27 mouse cellular contexts compared by ENCODE assay signal in genomic region chr2:25477541-25477940, GRCm38 (mm10). TPM values are rescaled to one million over a fixed set of nuclear protein-coding genes. Genes with fewer than 3 reads are reported as not detected.
DNase-seq lines count a peak whose midpoint lies in the region; ATAC-seq and TF ChIP-seq lines count a peak whose summit lies in the region.
"Had no signal": no experiment of that assay in that cellular context is flagged by ENCODE, and none has a peak within 500 bp of the region (broad histone marks: within the 10 kb centered on the region; RNA-seq: fewer than 3 reads in every experiment).

No protein-coding gene starts in this region.

- H3K27me3 ChIP-seq in cerebellum, adult 2 months (ENCODE audit: control insufficient read depth, insufficient read depth, low read length): no peaks in the 10 kb centered on the region
- H3K27me3 ChIP-seq in testis, adult 2 months (ENCODE audit: control insufficient read depth, insufficient read depth, low read length): no peaks in the 10 kb centered on the region
- H3K27me3 ChIP-seq: embryonic facial prominence, embryonic 13.5 days; embryonic facial prominence, embryonic 15.5 days had no signal

- TF ChIP-seq CTCF in cerebellum, adult 2 months (IDR thresholded peaks at IDR 0.05; ENCODE audit: borderline replicate concordance, insufficient read depth, low read depth, low read length): no peak
- no peak for TF ChIP-seq CTCF in gastrocnemius, adult 2 months (IDR thresholded peaks at IDR 0.05)
- TF ChIP-seq CTCF in left cerebral cortex, adult 2 months (IDR thresholded peaks at IDR 0.05): no peak
- no peak for TF ChIP-seq CTCF in testis, adult 2 months (IDR thresholded peaks at IDR 0.05; ENCODE audit: control insufficient read depth, insufficient read depth, insufficient replicate concordance, low read depth, low read length)

- H3K4me1 ChIP-seq in cerebellum, adult 2 months (ENCODE audit: control insufficient read depth, insufficient read depth, low read length): peaks cover 60% of the 10 kb centered on the region
- H3K4me1 ChIP-seq in testis, adult 2 months (ENCODE audit: control insufficient read depth, insufficient read depth, low read length): peaks cover 3% of the 10 kb centered on the region
- H3K4me1 ChIP-seq: embryonic facial prominence, embryonic 13.5 days; embryonic facial prominence, embryonic 15.5 days; forebrain, embryonic 10.5 days; forebrain, embryonic 12.5 days had no signal

- TF ChIP-seq POLR2A in cerebellum, adult 2 months (IDR thresholded peaks at IDR 0.05; ENCODE audit: borderline replicate concordance, insufficient read depth, low read length): no peak
- no peak for TF ChIP-seq POLR2A in testis, adult 2 months (IDR thresholded peaks at IDR 0.05; ENCODE audit: control insufficient read depth, low read depth, low read length)

- intact Hi-C loops in gastrocnemius, adult 2 months (cut with DNase I): no loop called here
- intact Hi-C loops in gastrocnemius, postnatal 36 days (cut with DNase I): no loop called here
- intact Hi-C loops in left cerebral cortex, adult 2 months (cut with DNase I): no loop called here

- H3K4me3 ChIP-seq in cerebellum, adult 2 months (replicated peaks; ENCODE audit: insufficient read depth, low read depth, low read length): no peak overlapping the region
- no peak overlapping the region for H3K4me3 ChIP-seq in gastrocnemius, adult 2 months
- no peak overlapping the region for H3K4me3 ChIP-seq in left cerebral cortex, adult 2 months
- no peak overlapping the region for H3K4me3 ChIP-seq in testis, adult 2 months (ENCODE audit: control insufficient read depth, low read depth, low read length)
- H3K4me3 ChIP-seq: embryonic facial prominence, embryonic 13.5 days; embryonic facial prominence, embryonic 15.5 days; erythroblast, embryonic 14.5 days; forebrain, embryonic 10.5 days; forebrain, embryonic 12.5 days had no signal

- no peaks in the 10 kb centered on the region for H3K36me3 ChIP-seq in testis, adult 2 months (ENCODE audit: control insufficient read depth, insufficient read depth, low read length)
- H3K36me3 ChIP-seq: embryonic facial prominence, embryonic 13.5 days; embryonic facial prominence, embryonic 15.5 days; forebrain, embryonic 10.5 days; forebrain, embryonic 12.5 days had no signal

- ATAC-seq in cerebellum, adult (ENCODE audit: insufficient number of reproducible peaks, low FRiP score, low TSS enrichment): no peak
- ATAC-seq: forebrain, embryonic 14.5 days; forebrain, embryonic 16.5 days had no signal

- 68% methylated on average over 8 of the region's 8 CpGs for WGBS in cerebellum, adult 2 months

- no peak for DNase-seq in cerebellum, adult 2 months
- DNase-seq in gastrocnemius, adult 2 months: no peak
- no peak for DNase-seq in gastrocnemius, postnatal 36 days
- DNase-seq in left cerebral cortex, adult 2 months (ENCODE audit: extremely low spot score in 1 of 2, low spot score in 2 of 2): no peak
- no peak for DNase-seq in left cerebral cortex, adult 11 months (ENCODE audit: low spot score)
- no peak for DNase-seq in testis, postnatal 10 days (ENCODE audit: low spot score)
- DNase-seq: adrenal gland, adult 2 months; adrenal gland, postnatal 10 days; embryo, embryonic 11 days had no signal

- peak overlapping the region; percentile 98 for H3K27ac ChIP-seq in cerebellum, adult 2 months (ENCODE audit: insufficient read depth, low read length)
- peak overlapping the region; percentile 50; the same call in 1 of the 2 replicates for H3K27ac ChIP-seq in gastrocnemius, adult 2 months
- H3K27ac ChIP-seq in left cerebral cortex, adult 2 months: peak overlapping the region; percentile 38
- peak overlapping the region; percentile 75 for H3K27ac ChIP-seq in testis, adult 2 months (ENCODE audit: control insufficient read depth, insufficient read depth, low read depth, low read length)
- H3K27ac ChIP-seq: embryonic facial prominence, embryonic 13.5 days; embryonic facial prominence, embryonic 15.5 days; forebrain, embryonic 10.5 days; forebrain, embryonic 12.5 days had no signal

RNA-seq across cellular contexts. Expression of gene Ptgds, which starts 7.7 kb away (rescaled TPM):
- 2,130 and 2,485 TPM in 2 replicates for polyA plus RNA-seq in cerebellum, adult 2 months (2012; rRNA removed)
- total RNA-seq in gastrocnemius, adult 2 months (2021): not detected
- under 1 TPM in 1 of 2 experiments, not detected in 1; 0.39 TPM for total RNA-seq in gastrocnemius, postnatal 36 days (2021)
- total RNA-seq in left cerebral cortex, adult 2 months (2021): 1,000 to 10,000 TPM; 1,632 to 2,529 TPM
- 311 and 369 TPM in 2 replicates for polyA plus RNA-seq in testis, adult 2 months (2012; rRNA removed)
- total RNA-seq: common myeloid progenitor, adult 5-6 weeks; MEL had no signal
- polyA plus RNA-seq: C2C12; erythroblast, embryonic 14.5 days had no signal

RNA-seq across cellular contexts. Expression of gene Lcn12, which starts 16.2 kb away (rescaled TPM):
- polyA plus RNA-seq in cerebellum, adult 2 months (2012; rRNA removed): not detected in 2 replicates
- not detected for total RNA-seq in gastrocnemius, adult 2 months (2021)
- not detected for total RNA-seq in gastrocnemius, postnatal 36 days (2021)
- total RNA-seq in left cerebral cortex, adult 2 months (2021): not detected
- 5.7 TPM in 1 of 2 replicates, not detected in the other for polyA plus RNA-seq in testis, adult 2 months (2012; rRNA removed)
- total RNA-seq: adrenal gland, adult 2 months; adrenal gland, postnatal 10 days; adrenal gland, postnatal 25 days; adrenal gland, postnatal 4 days; common myeloid progenitor, adult 5-6 weeks; ES-E14; MEL had no signal
- polyA plus RNA-seq: adrenal gland, adult 2 months; brain, embryonic 14.5 days; C2C12; embryonic facial prominence, embryonic 11.5 days; embryonic facial prominence, embryonic 13.5 days; embryonic facial prominence, embryonic 15.5 days; erythroblast, embryonic 14.5 days; forebrain, embryonic 10.5 days; forebrain, embryonic 12.5 days; forebrain, embryonic 14.5 days; forebrain, embryonic 16.5 days; frontal cortex, adult 2 months had no signal

RNA-seq across cellular contexts. Expression of gene Paxx, which starts 16.6 kb away (rescaled TPM):
- 196 and 230 TPM in 2 replicates for polyA plus RNA-seq in cerebellum, adult 2 months (2012; rRNA removed)
- 10 to 100 TPM; 13.6 to 14.4 TPM for total RNA-seq in gastrocnemius, adult 2 months (2021)
- 10 to 100 TPM; 13.4 to 13.6 TPM for total RNA-seq in gastrocnemius, postnatal 36 days (2021)
- 10 to 100 TPM; 65.9 to 75.3 TPM for total RNA-seq in left cerebral cortex, adult 2 months (2021)
- polyA plus RNA-seq in testis, adult 2 months (2012; rRNA removed): 34.3 and 35.8 TPM in 2 replicates

RNA-seq across cellular contexts. Expression of gene Clic3, which starts 20.9 kb away (rescaled TPM):
- polyA plus RNA-seq in cerebellum, adult 2 months (2012; rRNA removed): 0.84 and 2.8 TPM in 2 replicates
- 1 to 10 TPM in 1 of 2 experiments, under 1 TPM in 1; 0.31 to 1.1 TPM for total RNA-seq in gastrocnemius, adult 2 months (2021)
- under 1 TPM; 0.35 to 0.46 TPM for total RNA-seq in gastrocnemius, postnatal 36 days (2021)
- total RNA-seq in left cerebral cortex, adult 2 months (2021): not detected
- 0.78 and 11.8 TPM in 2 replicates for polyA plus RNA-seq in testis, adult 2 months (2012; rRNA removed)
- total RNA-seq: adrenal gland, postnatal 25 days; common myeloid progenitor, adult 5-6 weeks had no signal
- polyA plus RNA-seq: embryonic facial prominence, embryonic 11.5 days; erythroblast, embryonic 14.5 days had no signal

RNA-seq across cellular contexts. Expression of gene Fbxw5, which starts 23.0 kb away (rescaled TPM):
- 54.7 and 59.4 TPM in 2 replicates for polyA plus RNA-seq in cerebellum, adult 2 months (2012; rRNA removed)
- 10 to 100 TPM; 76.9 to 88.4 TPM for total RNA-seq in gastrocnemius, adult 2 months (2021)
- total RNA-seq in gastrocnemius, postnatal 36 days (2021): 10 to 100 TPM; 75.3 to 83.6 TPM
- 100 to 1,000 TPM; 120 to 122 TPM for total RNA-seq in left cerebral cortex, adult 2 months (2021)
- polyA plus RNA-seq in testis, adult 2 months (2012; rRNA removed): 137 and 166 TPM in 2 replicates

Comparison
In these comparisons a context has a peak if more than half of its experiments do, and no peak if none do; other contexts are left out.
1. H3K27ac ChIP-seq: peak in every context shown above with its lines; median percentile 98 in cerebellum, adult 2 months; 75 in testis, adult 2 months; 50 in gastrocnemius, adult 2 months; 38 in left cerebral cortex, adult 2 months.
2. RNA of gene Ptgds, which starts 7.7 kb away (total RNA-seq): 1,632 to 2,529 TPM in left cerebral cortex, adult 2 months; 0.39 TPM in gastrocnemius, postnatal 36 days and not detected in gastrocnemius, adult 2 months; every median in the first group is over 1,000 times any median in the second.
3. RNA of gene Paxx, which starts 16.6 kb away (total RNA-seq): 65.9 to 75.3 TPM in left cerebral cortex, adult 2 months; 13.6 to 14.4 TPM in gastrocnemius, adult 2 months and 13.4 to 13.6 TPM in gastrocnemius, postnatal 36 days; every median in the first group is over 4 times any median in the second.